Mouse (Mus musculus): Measurements from ENCODE around the gene Msmo1. TPM values are rescaled to one million over a fixed set of nuclear protein-coding genes. Genes with fewer than 3 reads are reported as not detected.

Msmo1 gene
- 100 to 1,000 TPM in 1 of 2 experiments, 10 to 100 TPM in 1; 92.5 to 107 TPM for total RNA-seq (2021)
- long read RNA-seq, experiment 1, transcript Msmo1-201 (6 exons, 2,044 nt): major isoform, 189 of 209 reads
- long read RNA-seq, experiment 1, partial matches to known transcripts: 13 of 209 reads
- long read RNA-seq, experiment 1, other reads (novel, unspliced or antisense): 7 of 209 reads
- long read RNA-seq, experiment 2, transcript Msmo1-201 (6 exons, 2,044 nt): major isoform, 135 of 146 reads
- long read RNA-seq, experiment 2, partial matches to known transcripts: 4 of 146 reads
- long read RNA-seq, experiment 2, other reads (novel, unspliced or antisense): 7 of 146 reads

DNA sequence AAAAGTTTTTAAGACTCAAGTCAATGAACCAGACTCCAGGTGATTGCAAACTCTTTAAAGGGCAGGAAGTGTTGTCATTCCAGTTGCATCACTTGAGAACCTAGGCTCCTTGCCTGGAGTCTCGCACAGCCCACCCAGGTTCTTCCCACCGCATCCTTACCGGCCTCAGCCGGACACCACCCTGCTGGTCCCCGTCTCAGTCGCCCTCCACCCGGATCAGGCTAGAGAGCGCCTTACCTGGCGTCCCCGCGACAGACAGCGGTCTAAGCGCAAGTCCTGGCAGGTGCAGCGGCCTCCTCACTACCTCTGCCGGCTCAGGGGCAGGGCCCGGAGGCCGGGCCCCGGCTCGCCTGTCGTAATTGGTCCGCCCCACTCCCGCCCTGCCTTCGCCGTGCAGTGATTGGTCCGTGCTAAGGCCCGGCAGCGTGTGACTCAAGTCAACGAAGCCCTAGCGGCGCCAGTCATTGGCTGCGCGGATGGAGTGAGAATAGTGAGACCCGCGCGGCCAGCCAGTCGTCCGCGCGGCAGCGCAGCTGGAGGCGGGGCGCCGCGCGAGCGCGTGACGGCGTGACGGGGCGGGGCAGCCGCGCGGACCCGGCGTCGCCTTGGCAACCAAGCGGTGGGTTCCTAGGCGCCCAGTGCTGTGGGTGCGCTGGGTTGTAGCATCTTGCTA is at the start of gene Msmo1:
TSS of gene Msmo1 (minus strand) at position 522 of the 673 bp plus-strand sequence.
- peak; percentile 98 for DNase-seq (ENCODE audit: low spot score in 2 of 2)

DNA sequence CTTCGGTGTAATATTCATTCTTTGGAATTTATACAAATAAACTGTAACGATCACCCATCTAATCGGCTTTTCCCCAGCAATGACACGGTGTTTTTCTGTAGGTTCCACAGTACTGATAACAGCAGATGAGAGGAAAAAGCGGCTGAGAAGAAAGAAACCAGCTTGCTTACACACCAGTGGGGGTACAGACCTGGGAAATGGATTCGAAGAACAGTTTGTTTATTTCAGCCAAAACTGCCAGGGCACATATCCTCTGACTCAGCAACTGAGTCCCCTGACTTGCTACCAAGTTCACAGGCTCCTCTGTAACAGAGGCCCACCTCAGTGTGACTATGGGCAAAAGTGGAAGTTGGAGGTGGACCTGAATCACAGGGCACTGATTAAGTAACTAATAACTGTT is 48.4 kb upstream of the Msmo1 start:
- DNase-seq (ENCODE audit: low spot score in 2 of 2): no peak
- intact Hi-C loops (cut with DNase I): no loop called here

More for the DNA sequence above, at the start of gene Msmo1:
- intact Hi-C loops (cut with DNase I): no loop called here

DNA sequence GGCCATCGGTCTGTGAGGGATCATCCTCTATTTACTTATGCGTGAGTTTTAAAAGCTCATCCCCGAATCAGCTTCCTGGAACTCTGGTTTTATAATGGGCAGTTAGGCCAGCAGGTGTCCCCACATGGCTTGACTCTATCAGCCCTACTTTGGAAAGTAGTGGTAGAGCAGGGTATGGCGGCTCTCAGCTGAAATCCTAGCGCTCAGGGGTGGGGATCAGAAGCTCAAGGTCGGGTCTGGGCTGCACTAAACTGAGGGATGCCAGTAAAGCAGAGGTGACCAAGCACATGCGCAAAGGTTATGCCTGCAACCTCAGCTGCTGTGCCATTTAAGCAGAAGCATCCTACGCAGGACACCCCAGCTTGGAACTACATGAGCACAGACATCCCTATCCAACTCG is 44.3 kb upstream of the Msmo1 start:
- DNase-seq (ENCODE audit: low spot score in 2 of 2): no peak

DNA sequence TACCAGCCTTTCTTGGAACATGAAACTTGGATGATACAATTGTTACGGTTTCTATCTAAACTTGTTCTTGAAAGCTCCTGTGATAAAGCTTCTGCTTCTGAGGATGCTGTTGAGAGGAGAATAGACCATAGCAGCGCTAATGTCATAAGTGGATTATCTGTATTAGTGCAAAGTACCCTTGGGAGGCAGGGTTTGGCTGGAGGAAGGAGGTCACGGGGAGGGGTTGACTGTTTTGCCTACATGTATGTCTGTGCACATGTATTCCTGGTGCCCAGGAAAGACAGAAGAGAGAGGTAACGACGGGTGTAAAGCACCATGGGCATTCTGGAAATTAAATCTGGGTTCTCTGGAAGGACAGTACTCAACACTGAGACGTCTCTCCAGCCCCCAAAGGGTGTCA is 40.5 kb upstream of the Msmo1 start:
- DNase-seq (ENCODE audit: low spot score in 2 of 2): no peak
- intact Hi-C loops (cut with DNase I): no loop called here

More for the DNA sequence above, 44.3 kb upstream of the Msmo1 start:
- intact Hi-C loops (cut with DNase I): loop anchor here (5.0 kb wide), 1 partner anchor 164 kb away; no protein-coding TSS in a partner anchor

DNA sequence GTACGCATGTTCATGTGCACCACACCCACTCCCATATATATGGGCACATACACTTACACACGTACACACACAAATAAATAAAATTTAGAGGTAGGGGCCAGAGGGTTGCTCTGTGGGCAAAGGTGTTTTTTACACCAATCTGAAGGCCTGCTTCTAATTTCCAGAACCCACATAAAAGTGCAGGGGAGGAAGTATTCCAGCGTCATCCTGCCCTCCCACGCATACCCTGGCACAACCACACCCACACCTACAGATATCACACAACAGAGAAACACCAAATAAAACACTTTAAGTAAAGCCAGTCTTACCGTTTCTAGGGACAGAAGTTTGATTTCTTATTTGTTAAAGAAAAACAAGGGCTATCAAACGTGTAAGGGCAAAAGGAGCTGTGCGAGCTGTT is 37.2 kb upstream of the Msmo1 start:
- intact Hi-C loops (cut with DNase I): no loop called here
- DNase-seq (ENCODE audit: low spot score in 2 of 2): no peak

DNA sequence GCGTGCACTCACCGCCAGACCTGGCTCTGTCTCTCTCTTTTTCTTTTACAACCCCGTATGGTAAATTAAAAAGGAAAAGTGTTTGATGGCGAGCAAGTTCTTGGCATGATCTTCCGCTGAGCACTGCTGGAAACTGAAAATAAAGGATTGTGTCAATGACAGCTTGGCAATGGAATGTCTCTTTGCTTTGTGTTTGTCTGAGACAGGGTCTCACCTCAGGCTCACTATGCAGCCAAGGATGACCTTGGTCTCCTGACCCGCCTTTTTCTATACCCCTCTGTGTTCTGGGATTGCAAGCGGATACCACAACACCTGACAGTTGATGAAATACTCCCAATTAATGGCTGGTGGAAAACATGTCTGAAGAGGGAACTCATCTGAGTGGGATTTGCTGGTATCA is 36.0 kb upstream of the Msmo1 start:
- DNase-seq (ENCODE audit: low spot score in 2 of 2): no peak
- intact Hi-C loops (cut with DNase I): no loop called here

DNA sequence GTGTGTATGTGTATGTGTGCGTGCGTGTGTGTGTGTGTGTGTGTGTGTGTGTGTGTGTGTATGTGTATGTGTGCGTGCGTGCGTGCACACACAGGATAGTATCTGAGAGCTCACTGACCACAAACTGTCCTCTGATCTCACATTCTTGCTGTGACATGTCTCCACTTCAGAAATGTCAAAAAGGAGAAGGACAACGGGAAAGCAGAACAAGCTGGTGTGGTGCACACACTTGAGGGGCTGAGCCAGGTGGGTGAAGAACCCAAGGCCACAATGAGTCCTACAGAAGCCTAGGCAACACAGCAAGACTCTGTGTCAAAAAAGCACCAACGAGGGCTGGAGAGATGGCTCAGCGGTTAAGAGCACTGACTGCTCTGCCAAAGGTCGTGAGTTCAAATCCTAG is 35.1 kb upstream of the Msmo1 start:
- intact Hi-C loops (cut with DNase I): no loop called here
- DNase-seq (ENCODE audit: low spot score in 2 of 2): no peak

DNA sequence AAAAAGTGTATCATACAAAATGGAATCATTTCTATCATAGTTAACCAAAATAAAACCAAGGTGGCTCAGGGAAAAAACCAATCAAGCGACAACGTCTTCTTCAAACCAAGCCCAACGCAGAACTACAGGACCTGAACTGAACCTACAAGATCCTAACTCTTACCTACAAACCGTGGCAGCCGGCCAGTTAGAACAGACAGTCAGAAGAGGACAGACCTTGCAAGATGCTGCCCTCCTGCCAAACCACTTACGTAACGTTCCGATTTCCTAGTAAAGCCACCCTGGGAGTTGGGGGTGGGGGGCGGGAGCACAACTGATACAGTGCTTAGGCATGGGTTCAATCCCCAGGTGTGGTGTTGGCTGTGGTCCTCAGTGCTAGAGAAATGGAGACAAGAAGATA is 33.5 kb upstream of the Msmo1 start:
- intact Hi-C loops (cut with DNase I): no loop called here
- DNase-seq (ENCODE audit: low spot score in 2 of 2): no peak

DNA sequence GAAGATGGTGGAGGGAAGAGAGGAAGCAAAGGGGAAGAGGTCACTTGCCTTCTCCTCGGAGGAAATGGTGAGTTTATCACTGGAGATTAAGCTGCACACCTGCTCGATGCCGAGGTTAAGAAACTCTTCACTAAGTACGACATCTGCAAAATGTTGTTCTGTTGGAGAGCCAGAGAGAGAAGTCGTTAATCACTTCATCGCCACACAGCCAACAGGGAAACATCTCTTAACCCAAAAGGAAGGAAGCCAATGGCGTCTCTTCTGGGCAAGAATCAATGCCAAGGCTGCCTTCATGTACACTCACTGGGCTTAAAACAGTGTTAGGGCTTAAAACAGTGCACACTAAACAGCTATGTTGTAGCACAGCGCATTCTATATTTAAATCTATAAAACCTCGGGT is 30.5 kb upstream of the Msmo1 start:
- intact Hi-C loops (cut with DNase I): loop anchor here (5.0 kb wide), 1 partner anchor 178 kb away; no protein-coding TSS in a partner anchor
- no peak for DNase-seq (ENCODE audit: low spot score in 2 of 2)

DNA sequence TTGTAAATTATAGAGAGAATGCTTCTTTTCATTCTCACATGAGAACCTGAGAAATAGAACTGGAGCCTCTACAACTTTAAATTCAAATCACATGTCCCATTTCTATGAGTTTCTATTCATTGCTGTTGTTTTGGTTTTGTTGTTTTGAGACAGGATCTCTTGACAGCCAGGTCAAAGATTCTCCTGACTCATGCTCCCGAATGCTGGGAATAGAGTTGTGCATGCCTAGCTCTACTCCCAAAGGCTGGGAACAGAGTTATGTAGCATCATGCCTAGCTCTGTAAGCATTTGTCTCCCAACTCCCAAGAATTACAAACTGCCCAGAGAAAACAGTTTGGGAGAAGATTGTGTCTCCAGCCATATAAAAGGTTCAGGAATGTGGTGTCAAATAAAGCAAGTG is 29.2 kb upstream of the Msmo1 start:
- no peak for DNase-seq (ENCODE audit: low spot score in 2 of 2)
- intact Hi-C loops (cut with DNase I): loop anchor here (5.0 kb wide), 1 partner anchor 180 kb away; no protein-coding TSS in a partner anchor

DNA sequence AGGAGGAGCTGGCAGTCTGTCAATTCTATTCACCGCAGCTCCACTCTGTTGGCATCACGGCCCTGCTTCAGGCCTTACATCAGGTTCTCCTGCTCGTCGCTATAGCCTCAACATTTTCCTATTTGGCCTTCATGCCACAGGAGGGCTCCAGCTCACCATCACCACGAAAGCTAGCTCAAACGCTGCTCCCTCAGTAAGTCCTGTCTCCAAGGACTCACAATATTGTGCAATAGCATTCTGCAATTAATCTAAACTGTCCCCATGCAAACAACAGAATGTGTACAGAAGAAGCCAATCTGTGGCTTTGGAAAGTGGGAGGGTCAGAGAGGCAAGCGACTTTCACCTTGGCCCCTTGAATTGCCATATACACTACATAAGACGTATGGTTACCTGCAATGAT is 27.8 kb upstream of the Msmo1 start:
- peak; percentile 49 to 52 for DNase-seq (ENCODE audit: low spot score in 2 of 2)
- intact Hi-C loops (cut with DNase I): loop anchor here (5.0 kb wide), 1 partner anchor 181 kb away; no protein-coding TSS in a partner anchor

DNA sequence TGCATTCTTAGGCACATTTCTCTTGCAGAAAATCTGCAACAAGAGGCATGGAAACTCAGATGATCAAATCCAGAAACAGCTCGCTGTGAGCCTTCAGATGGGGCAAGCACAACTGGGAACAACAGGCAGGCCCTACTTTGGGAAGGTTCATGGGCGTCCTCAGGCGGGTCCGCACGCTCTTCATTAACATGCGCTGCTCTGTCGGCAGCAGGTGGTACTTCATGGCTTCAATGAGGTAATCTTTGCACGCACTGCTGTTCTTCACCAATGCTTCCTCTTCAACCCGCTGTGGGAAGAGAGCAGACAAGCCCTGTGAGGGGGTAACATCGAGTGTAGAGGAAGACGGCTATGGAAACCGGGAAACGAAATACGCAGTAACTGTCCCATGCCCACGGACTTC is 24.4 kb upstream of the Msmo1 start:
- intact Hi-C loops (cut with DNase I): no loop called here

DNA sequence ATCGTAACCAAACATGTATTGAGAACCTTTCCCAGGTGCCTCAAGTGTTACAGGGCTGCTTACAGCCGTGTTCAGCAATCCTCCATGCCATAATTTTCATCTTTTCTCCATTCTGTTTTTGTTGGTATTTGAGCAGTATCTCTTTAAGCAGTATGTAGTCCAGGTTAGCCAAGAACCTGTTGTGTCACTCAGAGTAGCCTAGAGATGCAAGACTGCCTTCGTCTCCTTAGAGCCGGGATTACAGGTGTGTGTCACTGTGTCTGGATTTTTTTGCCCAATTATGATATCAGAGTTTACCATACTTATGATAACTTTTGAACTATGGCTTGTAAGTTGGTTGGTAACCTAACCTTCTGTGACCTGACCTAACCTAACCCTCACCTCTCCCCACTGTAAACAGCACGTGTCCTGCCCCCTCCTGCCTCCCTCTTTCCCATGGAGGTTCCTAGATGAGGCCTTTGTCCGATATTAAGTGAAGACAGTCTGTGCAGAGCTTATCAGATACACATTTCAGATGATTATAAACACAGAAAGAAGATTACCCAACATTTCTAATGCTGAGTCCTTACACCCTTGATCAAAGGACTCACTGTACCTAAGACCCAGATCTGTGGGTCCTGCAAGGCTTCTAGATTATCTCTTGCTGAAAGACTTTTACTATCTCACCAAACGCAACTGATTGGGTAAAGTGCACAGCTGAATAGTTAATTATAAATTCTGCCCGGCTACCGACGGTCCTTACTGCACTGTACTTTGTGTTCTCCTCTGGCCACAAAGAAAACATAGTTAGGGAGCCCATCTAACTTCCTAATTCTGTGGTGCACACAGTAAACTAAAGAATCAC is 12.8 kb upstream of the Msmo1 start:
- no peak for DNase-seq (ENCODE audit: low spot score in 2 of 2)

More for the DNA sequence above, 24.4 kb upstream of the Msmo1 start:
- no peak for DNase-seq (ENCODE audit: low spot score in 2 of 2)

DNA sequence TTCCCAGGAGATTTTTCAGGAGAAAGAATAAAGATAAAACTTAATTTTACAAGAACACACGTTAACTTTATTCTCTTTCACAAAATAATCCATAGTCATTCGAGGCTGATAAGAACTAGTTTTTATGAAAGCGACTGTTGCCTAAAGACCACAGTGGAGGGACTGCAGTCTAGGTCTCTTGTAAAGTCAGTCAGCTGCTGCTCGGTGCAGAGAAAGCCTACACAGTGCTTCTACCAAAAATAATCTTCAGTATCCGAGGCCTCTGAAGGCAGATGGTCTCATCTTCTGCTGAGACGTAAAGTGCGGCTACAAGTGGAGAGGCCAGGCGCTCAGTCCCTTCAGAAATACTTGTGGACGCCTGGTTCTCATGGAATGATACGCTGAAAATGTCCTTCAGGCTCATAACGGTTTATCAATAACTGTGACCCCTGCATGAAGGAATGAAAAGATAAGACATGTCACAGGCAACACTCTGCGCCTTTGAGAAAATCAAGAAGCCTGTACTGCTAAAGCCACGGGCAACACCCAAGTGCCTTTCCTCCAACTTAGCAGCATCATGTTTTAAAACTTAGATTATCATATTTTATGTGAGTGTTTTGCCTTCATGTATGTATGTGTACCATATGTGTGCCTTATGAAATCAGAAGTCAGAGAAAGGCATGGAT is 7.1 kb upstream of the Msmo1 start:
- intact Hi-C loops (cut with DNase I): no loop called here
- DNase-seq (ENCODE audit: low spot score in 2 of 2): no peak

More for the DNA sequence above, 12.8 kb upstream of the Msmo1 start:
- intact Hi-C loops (cut with DNase I): no loop called here

DNA sequence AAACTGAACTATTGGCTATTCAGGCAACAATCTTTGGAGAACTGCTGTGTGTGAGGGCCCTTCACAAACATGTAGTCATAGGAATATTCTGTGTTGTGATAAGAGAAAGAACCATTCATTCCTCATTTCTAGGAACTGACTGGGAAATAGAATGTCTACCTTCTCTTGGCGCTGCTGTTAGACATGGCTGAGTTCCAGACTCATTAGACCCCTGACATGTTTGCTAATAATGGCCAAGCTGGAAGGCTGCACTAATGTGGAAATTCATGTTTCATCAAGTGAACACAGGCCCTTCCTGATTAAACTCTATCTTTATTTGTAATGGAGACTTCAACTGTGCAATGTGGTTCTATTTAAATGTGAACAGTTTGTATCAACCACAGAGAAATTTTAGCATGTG is 5.3 kb upstream of the Msmo1 start:
- intact Hi-C loops (cut with DNase I): no loop called here
- DNase-seq (ENCODE audit: low spot score in 2 of 2): no peak

DNA sequence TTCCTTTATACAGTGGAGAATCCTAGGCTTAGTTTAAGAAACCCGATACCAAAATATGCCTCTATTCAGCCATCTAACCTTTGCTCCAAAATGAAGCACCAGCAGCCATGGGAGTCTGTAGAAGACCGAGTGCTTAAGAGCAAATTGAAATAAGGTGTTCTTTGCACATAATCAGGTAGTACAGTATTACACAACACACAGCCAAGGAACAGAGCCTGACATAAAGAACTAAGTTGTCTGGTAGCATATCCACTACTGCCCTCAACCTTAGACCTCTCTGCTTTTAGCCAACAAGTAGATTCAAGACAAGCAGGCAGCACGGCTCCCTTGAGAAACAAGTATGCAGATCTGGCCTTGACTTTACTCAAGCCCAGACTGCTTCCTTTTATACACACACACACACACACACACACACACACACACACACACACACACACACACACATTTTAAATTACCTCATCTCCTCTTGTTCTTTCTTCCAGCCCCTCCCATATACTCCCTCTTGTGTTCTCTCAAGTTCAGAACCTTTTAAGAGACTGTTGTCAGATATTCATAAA is 3.3 kb upstream of the Msmo1 start:
- no peak for DNase-seq (ENCODE audit: low spot score in 2 of 2)
- intact Hi-C loops (cut with DNase I): no loop called here

DNA sequence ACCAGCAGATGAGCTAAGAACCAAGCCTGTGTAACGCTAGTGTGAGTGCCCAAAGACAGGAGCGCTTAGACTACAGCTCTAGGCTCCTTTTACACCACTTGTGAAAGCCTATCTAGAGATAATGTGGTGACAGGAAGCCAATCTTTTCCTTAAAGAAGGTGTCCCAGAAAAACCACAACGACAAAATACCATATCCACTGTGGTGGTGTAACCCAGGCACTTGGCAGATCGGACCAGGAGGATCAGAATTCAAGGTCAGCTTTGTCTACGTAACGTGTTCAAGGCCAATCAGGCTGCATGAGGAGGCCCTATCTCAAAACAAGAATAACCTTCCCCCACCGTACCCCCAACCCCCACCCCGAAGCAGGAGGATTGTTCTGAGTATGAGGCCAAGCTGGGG is 1.6 kb upstream of the Msmo1 start:
- no peak for DNase-seq (ENCODE audit: low spot score in 2 of 2)
- intact Hi-C loops (cut with DNase I): no loop called here

DNA sequence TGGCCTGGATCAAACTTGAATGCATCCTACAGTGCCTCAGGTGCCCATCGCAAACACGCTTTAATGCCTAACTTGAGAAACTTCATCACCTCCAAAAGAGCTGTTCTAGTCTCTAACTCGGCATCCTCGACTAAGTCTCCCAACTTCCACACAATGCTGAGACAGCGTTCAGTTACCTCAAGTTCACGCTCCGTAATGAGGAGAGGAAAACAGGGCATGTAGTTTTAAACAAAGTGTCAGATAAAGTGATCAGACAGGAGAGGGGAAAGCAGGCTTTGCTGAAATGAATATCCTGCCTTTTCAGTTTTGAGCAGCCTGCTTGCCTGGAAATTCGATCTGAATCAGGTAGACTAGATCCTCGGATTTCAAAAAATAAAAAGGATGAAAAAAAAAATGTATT is 996 bp downstream of the Msmo1 start:
- intact Hi-C loops (cut with DNase I): no loop called here
- no peak for DNase-seq (ENCODE audit: low spot score in 2 of 2)

DNA sequence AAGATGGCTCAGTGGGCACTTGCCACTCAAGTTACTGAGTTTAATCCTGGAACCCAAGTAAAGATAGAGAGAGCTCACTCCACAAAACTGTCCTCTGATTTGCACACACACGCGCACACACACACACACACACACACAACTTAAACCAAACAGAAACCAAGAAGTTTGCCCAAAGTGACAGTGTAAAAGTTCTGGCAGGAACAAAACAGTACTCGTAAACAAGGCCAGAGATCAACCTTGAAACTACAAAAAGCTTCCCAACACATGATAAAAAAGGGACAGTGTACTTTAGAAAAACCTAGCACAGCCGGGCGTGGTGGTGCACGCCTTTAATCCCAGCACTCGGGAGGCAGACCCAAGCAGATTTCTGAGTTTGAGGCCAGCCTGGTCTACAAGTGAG is 5.4 kb downstream of the Msmo1 start:
- intact Hi-C loops (cut with DNase I): no loop called here
- no peak for DNase-seq (ENCODE audit: low spot score in 2 of 2)

All from left cerebral cortex, postnatal 14 days (tissue).